Mouse (Mus musculus) olfactory bulb, adult 2 months (tissue): ENCODE measurements around the gene Pde4a.

ENCODE experiments used
- CTCF ChIP-seq: fragments of 200-500 bp; IDR thresholded peaks from 2 replicates; pipeline ENCODE4 v1.5.1; 2012; ENCODE audit warnings: low read depth, mild to moderate bottlenecking, low read length, moderate library complexity; ENCODE audit not compliant: insufficient read depth
- POLR2A ChIP-seq: fragments of 200-500 bp; IDR thresholded peaks from 2 replicates; pipeline ENCODE4 v1.6.1; 2012; ENCODE audit warnings: mild to moderate bottlenecking, low read depth, low read length, moderate library complexity; ENCODE audit not compliant: insufficient read depth

DNA sequence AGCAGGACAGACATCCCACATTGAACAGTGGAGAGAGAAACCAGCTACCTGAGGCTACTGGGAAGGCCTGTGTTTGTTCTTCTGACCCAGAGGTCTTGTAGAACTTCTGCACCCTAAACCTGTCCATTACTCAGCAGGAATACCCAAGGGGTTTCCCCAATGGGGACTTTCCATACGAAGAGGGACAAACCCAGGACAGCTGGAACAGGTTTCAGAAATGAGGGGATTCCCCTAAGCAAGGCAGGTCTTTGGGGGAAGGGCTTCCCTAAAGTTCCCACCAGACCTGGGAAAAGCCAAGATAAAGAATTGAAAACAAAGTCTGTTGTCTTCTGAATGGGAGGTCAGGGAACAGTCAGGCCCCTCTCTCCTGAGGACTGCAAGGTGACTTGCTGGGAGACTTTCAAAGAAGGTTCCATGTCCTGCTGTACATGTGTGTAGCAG is 29.6 kb upstream of the Pde4a start:
- TF ChIP-seq POLR2A (no peak), CTCF (no peak)
